Mouse (Mus musculus) neural tube, embryonic 15.5 days (tissue): ENCODE measurements at regions not wholly inside any gene's neighbourhood (a gene's known extent, or its start where the extent isn't known, plus 50 kb on each side); places are given as distances from the start of the nearest gene placed in this dataset.

ENCODE experiments used
- ATAC-seq: fragments of 200-750 bp; cut with Nextera tagmentation; 2 replicates; pipeline ENCODE4 v1.8.0; 2017; ENCODE audit warnings: mild to moderate bottlenecking, moderate TSS enrichment, moderate library complexity; ENCODE audit not compliant: low FRiP score
- H3K27ac ChIP-seq: fragments of 300-500 bp; sonication (generic); replicated peaks from 2 replicates; pipeline ENCODE4 v1.5.1; 2015; ENCODE audit warnings: mild to moderate bottlenecking, inconsistent platforms
- H3K27me3 ChIP-seq: fragments of 300-500 bp; sonication (generic); replicated peaks from 2 replicates; pipeline ENCODE4 v1.6.1; 2015; ENCODE audit warnings: inconsistent platforms
- H3K36me3 ChIP-seq: fragments of 300-500 bp; sonication (generic); 2 replicates; pipeline ENCODE4 v1.6.1; 2015; ENCODE audit warnings: inconsistent platforms
- H3K4me1 ChIP-seq: fragments of 300-500 bp; sonication (generic); 2 replicates; pipeline ENCODE4 v1.6.1; 2015; ENCODE audit warnings: inconsistent platforms
- H3K4me2 ChIP-seq: fragments of 300-500 bp; sonication (generic); 2 replicates; pipeline ENCODE4 v1.6.1; 2015; ENCODE audit warnings: inconsistent platforms, mild to moderate bottlenecking, moderate library complexity
- H3K4me3 ChIP-seq: fragments of 300-500 bp; sonication (generic); replicated peaks from 2 replicates; pipeline ENCODE4 v1.5.1; 2015; ENCODE audit warnings: mild to moderate bottlenecking, inconsistent platforms
- H3K9ac ChIP-seq: fragments of 300-500 bp; sonication (generic); replicated peaks from 2 replicates; pipeline ENCODE4 v1.6.1; 2015; ENCODE audit warnings: mild to moderate bottlenecking, inconsistent platforms
- H3K9me3 ChIP-seq: fragments of 300-500 bp; sonication (generic); replicated peaks from 2 replicates; pipeline ENCODE4 v1.6.1; 2016; ENCODE audit warnings: inconsistent platforms
- WGBS: fragments of 180-500 bp; shearing (Covaris S2); methylation state at CpG from one replicate; pipeline ENCODE4 v1.1.7; 2015; ENCODE audit warnings: mixed read lengths; 5-methylcytosine and 5-hydroxymethylcytosine counted together

- Histone ChIP-seq H3K27me3 (no peaks in the 10 kb centered on the region), H3K9ac (no peak overlapping the region), H3K9me3 (no peaks in the 10 kb centered on the region), H3K4me1 (no peaks in the 10 kb centered on the region), H3K27ac (no peak overlapping the region), H3K4me3 (no peak overlapping the region), H3K36me3 (no peaks in the 10 kb centered on the region), H3K4me2 (no peak overlapping the region)
- 62% methylated on average over 1 of the region's 1 CpGs for WGBS
- no peak for ATAC-seq
Measured at GRCm38 (mm10) chr10:46905337-46905736, 1327.7 kb downstream of the Hace1 start.

- no peaks in the 10 kb centered on the region for H3K36me3 ChIP-seq
- H3K4me3 ChIP-seq: no peak overlapping the region
- no peaks in the 10 kb centered on the region for H3K27me3 ChIP-seq
- no peak overlapping the region for H3K4me2 ChIP-seq
- 43% methylated on average over 7 of the region's 7 CpGs for WGBS
- no peaks in the 10 kb centered on the region for H3K4me1 ChIP-seq
- H3K27ac ChIP-seq: no peak overlapping the region
- ATAC-seq: no peak
- H3K9ac ChIP-seq: no peak overlapping the region
- no peaks in the 10 kb centered on the region for H3K9me3 ChIP-seq
Measured at GRCm38 (mm10) chr10:46922527-46923200, 1345.0 kb downstream of the Hace1 start.

GRCm38 (mm10) chr10:46934311-46934710 is 1356.7 kb downstream of the Hace1 start:
- H3K4me1 ChIP-seq: no peaks in the 10 kb centered on the region
- H3K27ac ChIP-seq: no peak overlapping the region
- H3K4me2 ChIP-seq: no peak overlapping the region

GRCm38 (mm10) chr10:46936248-46936970 is 1358.8 kb downstream of the Hace1 start:
- no peak overlapping the region for H3K4me2 ChIP-seq
- H3K9me3 ChIP-seq: no peaks in the 10 kb centered on the region
- no peaks in the 10 kb centered on the region for H3K4me1 ChIP-seq
- no peak for ATAC-seq
- no peak overlapping the region for H3K27ac ChIP-seq
- H3K9ac ChIP-seq: no peak overlapping the region
- H3K4me3 ChIP-seq: no peak overlapping the region
- no peaks in the 10 kb centered on the region for H3K36me3 ChIP-seq
- H3K27me3 ChIP-seq: no peaks in the 10 kb centered on the region
- WGBS: 58% methylated on average over 5 of the region's 5 CpGs

More at GRCm38 (mm10) chr10:46934311-46934710, 1356.7 kb downstream of the Hace1 start:
- no peaks in the 10 kb centered on the region for H3K9me3 ChIP-seq
- no peaks in the 10 kb centered on the region for H3K27me3 ChIP-seq
- H3K36me3 ChIP-seq: no peaks in the 10 kb centered on the region
- H3K9ac ChIP-seq: no peak overlapping the region
- ATAC-seq: no peak
- H3K4me3 ChIP-seq: no peak overlapping the region

GRCm38 (mm10) chr10:46939338-46939737 is 1361.7 kb downstream of the Hace1 start:
- WGBS: 90% methylated on average over 1 of the region's 1 CpGs
- Histone ChIP-seq H3K27ac (no peak overlapping the region), H3K27me3 (no peaks in the 10 kb centered on the region)

GRCm38 (mm10) chr10:46939819-46940218 is 1362.2 kb downstream of the Hace1 start:
- no peaks in the 10 kb centered on the region for H3K4me1 ChIP-seq
- no peak overlapping the region for H3K27ac ChIP-seq
- no peak overlapping the region for H3K4me3 ChIP-seq
- H3K9me3 ChIP-seq: no peaks in the 10 kb centered on the region
- 75% methylated on average over 2 of the region's 2 CpGs for WGBS
- no peak overlapping the region for H3K9ac ChIP-seq
- no peaks in the 10 kb centered on the region for H3K36me3 ChIP-seq
- H3K27me3 ChIP-seq: no peaks in the 10 kb centered on the region
- H3K4me2 ChIP-seq: no peak overlapping the region
- ATAC-seq: no peak

More at GRCm38 (mm10) chr10:46939338-46939737, 1361.7 kb downstream of the Hace1 start:
- H3K9me3 ChIP-seq: no peaks in the 10 kb centered on the region
- no peak for ATAC-seq
- no peaks in the 10 kb centered on the region for H3K36me3 ChIP-seq
- H3K4me2 ChIP-seq: no peak overlapping the region
- no peak overlapping the region for H3K4me3 ChIP-seq
- H3K9ac ChIP-seq: no peak overlapping the region
- no peaks in the 10 kb centered on the region for H3K4me1 ChIP-seq

GRCm38 (mm10) chr10:46952940-46953339 is 1375.3 kb downstream of the Hace1 start:
- H3K36me3 ChIP-seq: no peaks in the 10 kb centered on the region
- WGBS: 93% methylated on average over 4 of the region's 4 CpGs
- no peak overlapping the region for H3K4me3 ChIP-seq
- no peak for ATAC-seq
- H3K27ac ChIP-seq: no peak overlapping the region
- no peaks in the 10 kb centered on the region for H3K27me3 ChIP-seq
- H3K9me3 ChIP-seq: no peaks in the 10 kb centered on the region
- no peaks in the 10 kb centered on the region for H3K4me1 ChIP-seq
- H3K4me2 ChIP-seq: no peak overlapping the region
- no peak overlapping the region for H3K9ac ChIP-seq

GRCm38 (mm10) chr10:46954701-46955100 is 1377.1 kb downstream of the Hace1 start:
- no peak overlapping the region for H3K27ac ChIP-seq
- no peak overlapping the region for H3K4me2 ChIP-seq
- 83% methylated on average over 1 of the region's 1 CpGs for WGBS
- ATAC-seq: no peak
- H3K9ac ChIP-seq: no peak overlapping the region
- no peaks in the 10 kb centered on the region for H3K9me3 ChIP-seq
- H3K27me3 ChIP-seq: no peaks in the 10 kb centered on the region
- H3K4me3 ChIP-seq: no peak overlapping the region
- H3K4me1 ChIP-seq: no peaks in the 10 kb centered on the region
- H3K36me3 ChIP-seq: no peaks in the 10 kb centered on the region

- no peak overlapping the region for H3K9ac ChIP-seq
- H3K4me3 ChIP-seq: no peak overlapping the region
- ATAC-seq: no peak
- H3K9me3 ChIP-seq: no peaks in the 10 kb centered on the region
- no peaks in the 10 kb centered on the region for H3K27me3 ChIP-seq
- no peak overlapping the region for H3K4me2 ChIP-seq
- no peak overlapping the region for H3K27ac ChIP-seq
- no peaks in the 10 kb centered on the region for H3K4me1 ChIP-seq
- H3K36me3 ChIP-seq: no peaks in the 10 kb centered on the region
Measured at GRCm38 (mm10) chr10:46980410-46980809, 1402.8 kb downstream of the Hace1 start.

GRCm38 (mm10) chr10:46999701-47000100 is 1422.1 kb downstream of the Hace1 start:
- no peak overlapping the region for H3K9ac ChIP-seq
- H3K4me3 ChIP-seq: no peak overlapping the region
- no peaks in the 10 kb centered on the region for H3K4me1 ChIP-seq
- no peaks in the 10 kb centered on the region for H3K9me3 ChIP-seq
- 87% methylated on average over 1 of the region's 1 CpGs for WGBS
- H3K36me3 ChIP-seq: no peaks in the 10 kb centered on the region
- H3K27ac ChIP-seq: no peak overlapping the region
- ATAC-seq: no peak
- no peaks in the 10 kb centered on the region for H3K27me3 ChIP-seq
- no peak overlapping the region for H3K4me2 ChIP-seq

GRCm38 (mm10) chr10:47028765-47029164 is 1451.1 kb downstream of the Hace1 start:
- ATAC-seq: no peak
- H3K4me1 ChIP-seq: no peaks in the 10 kb centered on the region
- no peak overlapping the region for H3K4me2 ChIP-seq
- no peaks in the 10 kb centered on the region for H3K27me3 ChIP-seq
- H3K4me3 ChIP-seq: no peak overlapping the region
- H3K27ac ChIP-seq: no peak overlapping the region
- H3K9ac ChIP-seq: no peak overlapping the region
- no peaks in the 10 kb centered on the region for H3K9me3 ChIP-seq
- H3K36me3 ChIP-seq: no peaks in the 10 kb centered on the region

GRCm38 (mm10) chr10:47054672-47055071 is 1477.0 kb downstream of the Hace1 start:
- Histone ChIP-seq H3K27ac (no peak overlapping the region), H3K36me3 (no peaks in the 10 kb centered on the region), H3K9me3 (no peaks in the 10 kb centered on the region), H3K4me1 (no peaks in the 10 kb centered on the region), H3K4me3 (no peak overlapping the region), H3K4me2 (no peak overlapping the region), H3K27me3 (no peaks in the 10 kb centered on the region), H3K9ac (no peak overlapping the region)
- WGBS: 85% methylated on average over 2 of the region's 2 CpGs
- no peak for ATAC-seq
